ENCODE assay signal across 18 mouse cellular contexts in the genomic region with DNA sequence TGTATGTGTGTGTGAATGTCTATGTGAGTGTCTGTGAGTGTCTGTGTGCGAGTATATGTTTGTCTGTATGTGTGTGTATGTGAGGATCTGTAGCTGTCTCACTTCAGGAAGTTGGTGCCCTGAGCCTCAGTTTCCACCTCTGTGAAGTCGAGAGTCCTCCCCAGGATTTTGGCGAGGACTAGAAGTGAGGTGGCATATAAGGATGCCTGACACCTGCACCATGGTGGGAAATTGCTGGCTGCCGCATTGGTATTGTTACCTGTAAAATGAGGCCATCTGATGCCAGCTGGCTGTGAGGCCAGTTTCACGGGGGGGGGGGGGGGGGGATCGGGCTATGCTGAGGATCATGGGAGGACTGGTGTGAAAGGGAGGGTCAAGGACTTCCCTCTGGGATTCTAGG. TPM values are rescaled to one million over a fixed set of nuclear protein-coding genes. Genes with fewer than 3 reads are reported as not detected.
DNase-seq lines count a peak whose midpoint lies in the region; ATAC-seq lines count a peak whose summit lies in the region.
"Had no signal": no experiment of that assay in that cellular context is flagged by ENCODE, and none has a peak within 500 bp of the region (broad histone marks: within the 10 kb centered on the region; RNA-seq: fewer than 3 reads in every experiment).

No protein-coding gene starts in this region.

- peak; percentile 62 for DNase-seq in cerebellum, adult 9-10 months
- DNase-seq in cerebellum, postnatal 10 days = no peak
- DNase-seq in brain, adult 2 months (ENCODE audit: low read depth, low spot score) = peak; percentile 54
- DNase-seq in kidney, postnatal 4 days = no peak
- DNase-seq in heart, postnatal 25 days (ENCODE audit: low spot score) = no peak
- no peak for DNase-seq in frontal cortex, postnatal 36 days (ENCODE audit: low spot score in 2 of 2)
- DNase-seq: adrenal gland, postnatal 10 days; heart, adult 18-20 months; kidney, adult 11 months; liver, embryonic 13.5 days; right cerebral cortex, postnatal 4 days had no signal

- H3K27me3 ChIP-seq in hindbrain, embryonic 12.5 days = no peaks in the 10 kb centered on the region
- H3K27me3 ChIP-seq in midbrain, embryonic 16.5 days (ENCODE audit: control insufficient read depth, insufficient read depth, low read depth, low read length) = no peaks in the 10 kb centered on the region

- peaks cover 53% of the 10 kb centered on the region for H3K4me1 ChIP-seq in hindbrain, embryonic 12.5 days
- peaks cover 24% of the 10 kb centered on the region for H3K4me1 ChIP-seq in midbrain, embryonic 16.5 days (ENCODE audit: control insufficient read depth, insufficient read depth, low read length)

- H3K9ac ChIP-seq in hindbrain, embryonic 12.5 days = peak overlapping the region; percentile 100
- no peak overlapping the region for H3K9ac ChIP-seq in midbrain, embryonic 16.5 days (ENCODE audit: low read depth, low read length)
- H3K9ac ChIP-seq: liver, embryonic 13.5 days had no signal

- peak overlapping the region; percentile 85 for H3K4me2 ChIP-seq in hindbrain, embryonic 12.5 days (replicated peaks)
- H3K4me2 ChIP-seq in midbrain, embryonic 16.5 days (ENCODE audit: low read length) = peak overlapping the region; percentile 78
- H3K4me2 ChIP-seq: liver, embryonic 13.5 days had no signal

- H3K4me3 ChIP-seq in hindbrain, embryonic 12.5 days = 0 out of 2 replicates have a peak overlapping the region, but pooled peaks have one; percentile 96
- no peak overlapping the region for H3K4me3 ChIP-seq in midbrain, embryonic 16.5 days (ENCODE audit: low read depth, low read length)
- H3K4me3 ChIP-seq: liver, embryonic 13.5 days had no signal

- no peak for ATAC-seq in hindbrain, embryonic 12.5 days (ENCODE audit: low FRiP score)
- no peak for ATAC-seq in midbrain, embryonic 16.5 days

- intact Hi-C loops in heart, postnatal 25 days (cut with DNase I) = no loop called here

- 72% methylated on average over 6 of the region's 6 CpGs for WGBS in hindbrain, embryonic 12.5 days
- 64% methylated on average over 6 of the region's 6 CpGs for WGBS in midbrain, embryonic 16.5 days

- H3K36me3 ChIP-seq in hindbrain, embryonic 12.5 days = no peaks in the 10 kb centered on the region; the same call in 1 of the 2 replicates
- no peaks in the 10 kb centered on the region for H3K36me3 ChIP-seq in midbrain, embryonic 16.5 days (ENCODE audit: control insufficient read depth, insufficient read depth, low read length)
- H3K36me3 ChIP-seq: liver, embryonic 13.5 days had no signal

- H3K9me3 ChIP-seq in hindbrain, embryonic 12.5 days (replicated peaks) = no peaks in the 10 kb centered on the region
- H3K9me3 ChIP-seq in midbrain, embryonic 16.5 days (replicated peaks; ENCODE audit: control insufficient read depth, low read length, poor library complexity, severe bottlenecking) = no peaks in the 10 kb centered on the region
- H3K9me3 ChIP-seq: liver, embryonic 13.5 days had no signal

- no peak overlapping the region for H3K27ac ChIP-seq in hindbrain, embryonic 12.5 days
- H3K27ac ChIP-seq in midbrain, embryonic 16.5 days (ENCODE audit: low read length) = no peak overlapping the region
- H3K27ac ChIP-seq: liver, embryonic 13.5 days had no signal

RNA-seq across cellular contexts. Expression of a gene that starts 2.2 kb away (rescaled TPM):
- polyA plus RNA-seq in hindbrain, embryonic 12.5 days (2016; fragmentation: Nextera tagmentation; extraction: Ambion mirVana) = 12.0 and 12.2 TPM in 2 replicates
- 14.1 and 15.2 TPM in 2 replicates for polyA plus RNA-seq in midbrain, embryonic 16.5 days (2015; fragmentation: Nextera tagmentation; extraction: Ambion mirVana)
- total RNA-seq in heart, postnatal 25 days (2021) = 1 to 10 TPM; 1.5 to 1.6 TPM

RNA-seq across cellular contexts. Expression of a gene that starts 42.8 kb away (rescaled TPM):
- 42.1 and 44.0 TPM in 2 replicates for polyA plus RNA-seq in hindbrain, embryonic 12.5 days (2016; fragmentation: Nextera tagmentation; extraction: Ambion mirVana)
- polyA plus RNA-seq in midbrain, embryonic 16.5 days (2015; fragmentation: Nextera tagmentation; extraction: Ambion mirVana) = 35.9 and 38.3 TPM in 2 replicates
- total RNA-seq in heart, postnatal 25 days (2021) = 10 to 100 TPM; 23.7 to 26.5 TPM

RNA-seq across cellular contexts. Expression of a gene that starts 58.1 kb away (rescaled TPM):
- 41.3 and 43.8 TPM in 2 replicates for polyA plus RNA-seq in hindbrain, embryonic 12.5 days (2016; fragmentation: Nextera tagmentation; extraction: Ambion mirVana)
- polyA plus RNA-seq in midbrain, embryonic 16.5 days (2015; fragmentation: Nextera tagmentation; extraction: Ambion mirVana) = 35.2 and 37.4 TPM in 2 replicates
- total RNA-seq in heart, postnatal 25 days (2021) = 10 to 100 TPM; 29.2 to 32.3 TPM

RNA-seq across cellular contexts. Expression of a gene that starts 59.9 kb away (rescaled TPM):
- not detected in 2 replicates for polyA plus RNA-seq in hindbrain, embryonic 12.5 days (2016; fragmentation: Nextera tagmentation; extraction: Ambion mirVana)
- polyA plus RNA-seq in midbrain, embryonic 16.5 days (2015; fragmentation: Nextera tagmentation; extraction: Ambion mirVana) = 5.5 TPM in 1 of 2 replicates, not detected in the other
- 10 to 100 TPM; 16.1 to 21.0 TPM for total RNA-seq in heart, postnatal 25 days (2021)
- polyA plus RNA-seq: embryonic facial prominence, embryonic 14.5 days; frontal cortex, adult 2 months; heart, postnatal 0 days; large intestine, adult 2 months; liver, embryonic 13.5 days; testis, adult 2 months had no signal

Comparison
In these comparisons a context has a peak if more than half of its experiments do, and no peak if none do; other contexts are left out.
1. DNase-seq: peak in cerebellum, adult 9-10 months (single experiment) and brain, adult 2 months (single experiment); none in cerebellum, postnatal 10 days (0 of 2), kidney, postnatal 4 days (0 of 2), heart, postnatal 25 days (single experiment) and frontal cortex, postnatal 36 days (0 of 2).